ENCODE assay signal across 15 mouse cellular contexts in genomic region chr17:34804871-34805562, GRCm38 (mm10). TPM values are rescaled to one million over a fixed set of nuclear protein-coding genes. Genes with fewer than 3 reads are reported as not detected.
A peak's percentile ranks its signal among the peaks of the same experiment; 100 is the strongest.
DNase-seq lines count a peak whose midpoint lies in the region; ATAC-seq and TF ChIP-seq lines count a peak whose summit lies in the region.
"Had no signal": no experiment of that assay in that cellular context is flagged by ENCODE, and none has a peak within 500 bp of the region (broad histone marks: within the 10 kb centered on the region; RNA-seq: fewer than 3 reads in every experiment).

No protein-coding gene starts in this region.

- H3K36me3 ChIP-seq in intestine, postnatal 0 days (ENCODE audit: control insufficient read depth, insufficient read depth), result no peaks in the 10 kb centered on the region
- no peaks in the 10 kb centered on the region for H3K36me3 ChIP-seq in intestine, embryonic 16.5 days (ENCODE audit: control insufficient read depth, insufficient read depth, low read length)
- no peaks in the 10 kb centered on the region for H3K36me3 ChIP-seq in E14TG2a.4 (ENCODE audit: insufficient read depth, low read length)
- H3K36me3 ChIP-seq in hindbrain, embryonic 14.5 days (replicated peaks; ENCODE audit: control insufficient read depth, insufficient read depth), result no peaks in the 10 kb centered on the region
- H3K36me3 ChIP-seq: embryonic facial prominence, embryonic 13.5 days; kidney, embryonic 15.5 days had no signal

- TF ChIP-seq CTCF in intestine, postnatal 0 days (IDR thresholded peaks at IDR 0.05; ENCODE audit: low read depth), result peak; percentile 57
- peak; percentile 63 for TF ChIP-seq CTCF in E14TG2a.4 (conservative IDR thresholded peaks at IDR 0.05; ENCODE audit: low read length)
- peak; percentile 23; the same call in 1 of the 2 replicates for TF ChIP-seq CTCF in cortical plate, adult 2 months (IDR thresholded peaks at IDR 0.05; ENCODE audit: extremely low read depth, insufficient read depth, low read length)

- ATAC-seq in intestine, postnatal 0 days, result no peak
- ATAC-seq in intestine, embryonic 16.5 days, result no peak
- no peak for ATAC-seq in hindbrain, embryonic 14.5 days (ENCODE audit: low FRiP score)

- no peak overlapping the region for H3K4me2 ChIP-seq in intestine, postnatal 0 days (replicated peaks; ENCODE audit: low read depth)
- H3K4me2 ChIP-seq in intestine, embryonic 16.5 days (ENCODE audit: low read depth, low read length), result no peak overlapping the region
- no peak overlapping the region for H3K4me2 ChIP-seq in hindbrain, embryonic 14.5 days (replicated peaks)
- H3K4me2 ChIP-seq: embryonic facial prominence, embryonic 13.5 days; kidney, embryonic 15.5 days had no signal

- no peaks in the 10 kb centered on the region for H3K27me3 ChIP-seq in intestine, postnatal 0 days (replicated peaks; ENCODE audit: control insufficient read depth, insufficient read depth, low read length)
- H3K27me3 ChIP-seq in intestine, embryonic 16.5 days (replicated peaks; ENCODE audit: control insufficient read depth, insufficient read depth, low read length), result no peaks in the 10 kb centered on the region
- peaks cover 12% of the 10 kb centered on the region; the same call in 1 of the 2 replicates for H3K27me3 ChIP-seq in E14TG2a.4 (ENCODE audit: insufficient read depth, low read length)
- H3K27me3 ChIP-seq in hindbrain, embryonic 14.5 days (ENCODE audit: control insufficient read depth, insufficient read depth, low read length), result no peaks in the 10 kb centered on the region
- H3K27me3 ChIP-seq: embryonic facial prominence, embryonic 13.5 days; kidney, embryonic 15.5 days had no signal

- TF ChIP-seq POLR2A in cortical plate, adult 2 months (IDR thresholded peaks at IDR 0.05; ENCODE audit: extremely low read depth, insufficient read depth, low read length), result no peak

- no peaks in the 10 kb centered on the region for H3K9me3 ChIP-seq in intestine, postnatal 0 days (ENCODE audit: control insufficient read depth)
- 0 out of 2 replicates have a peak, but pooled peaks cover 3% of the 10 kb centered on the region for H3K9me3 ChIP-seq in intestine, embryonic 16.5 days (ENCODE audit: control insufficient read depth, low read length)
- H3K9me3 ChIP-seq in E14TG2a.4 (ENCODE audit: low read length), result peaks cover 7% of the 10 kb centered on the region
- 0 out of 2 replicates have a peak, but pooled peaks cover 5% of the 10 kb centered on the region for H3K9me3 ChIP-seq in hindbrain, embryonic 14.5 days (ENCODE audit: control insufficient read depth, low read length)

- 75% methylated on average over 6 of the region's 6 CpGs for WGBS in intestine, postnatal 0 days
- WGBS in intestine, embryonic 16.5 days, result 72% methylated on average over 6 of the region's 6 CpGs
- WGBS in hindbrain, embryonic 14.5 days, result 83% methylated on average over 6 of the region's 6 CpGs

- no peak overlapping the region for H3K4me3 ChIP-seq in intestine, postnatal 0 days (ENCODE audit: low read depth, low read length)
- H3K4me3 ChIP-seq in intestine, embryonic 16.5 days (ENCODE audit: low read length), result no peak overlapping the region
- H3K4me3 ChIP-seq in E14TG2a.4 (replicated peaks; ENCODE audit: low read length), result no peak overlapping the region
- no peak overlapping the region for H3K4me3 ChIP-seq in cortical plate, adult 2 months (ENCODE audit: insufficient read depth, low read length)
- H3K4me3 ChIP-seq in hindbrain, embryonic 14.5 days (replicated peaks; ENCODE audit: low read length), result no peak overlapping the region
- H3K4me3 ChIP-seq: embryonic facial prominence, embryonic 13.5 days; kidney, embryonic 15.5 days had no signal

- peak; percentile 24 for DNase-seq in 416B (ENCODE audit: low read depth)
- no peak for DNase-seq in layer of hippocampus, adult 11-12 months (ENCODE audit: low spot score)
- DNase-seq in right cerebral cortex, postnatal 36 days (ENCODE audit: low spot score in 2 of 2), result no peak
- DNase-seq in hindbrain, embryonic 14.5 days (ENCODE audit: low spot score), result no peak
- DNase-seq: cerebellum, adult 18-20 months; thymus, postnatal 36 days had no signal

- no peak overlapping the region for H3K9ac ChIP-seq in intestine, postnatal 0 days (ENCODE audit: low read depth, low read length)
- H3K9ac ChIP-seq in intestine, embryonic 16.5 days (ENCODE audit: low read depth, low read length), result no peak overlapping the region
- no peak overlapping the region for H3K9ac ChIP-seq in hindbrain, embryonic 14.5 days
- H3K9ac ChIP-seq: embryonic facial prominence, embryonic 13.5 days; kidney, embryonic 15.5 days had no signal

- no peaks in the 10 kb centered on the region for H3K4me1 ChIP-seq in intestine, postnatal 0 days (replicated peaks; ENCODE audit: control insufficient read depth, insufficient read depth, low read length)
- no peaks in the 10 kb centered on the region for H3K4me1 ChIP-seq in intestine, embryonic 16.5 days (ENCODE audit: control insufficient read depth, insufficient read depth, low read length)
- H3K4me1 ChIP-seq in E14TG2a.4 (replicated peaks; ENCODE audit: low read depth, low read length), result no peaks in the 10 kb centered on the region
- no peaks in the 10 kb centered on the region for H3K4me1 ChIP-seq in cortical plate, adult 2 months (ENCODE audit: control insufficient read depth, insufficient read depth, low read length)
- H3K4me1 ChIP-seq in hindbrain, embryonic 14.5 days (replicated peaks; ENCODE audit: control insufficient read depth, insufficient read depth, low read length), result no peaks in the 10 kb centered on the region
- H3K4me1 ChIP-seq: embryonic facial prominence, embryonic 13.5 days; kidney, embryonic 15.5 days had no signal

- H3K27ac ChIP-seq in intestine, postnatal 0 days (ENCODE audit: low read depth, low read length), result no peak overlapping the region
- H3K27ac ChIP-seq in intestine, embryonic 16.5 days (ENCODE audit: low read length), result no peak overlapping the region
- H3K27ac ChIP-seq in cortical plate, adult 2 months (ENCODE audit: insufficient read depth, low read length), result no peak overlapping the region
- H3K27ac ChIP-seq in hindbrain, embryonic 14.5 days, result no peak overlapping the region
- H3K27ac ChIP-seq: embryonic facial prominence, embryonic 13.5 days; kidney, embryonic 15.5 days; macrophage had no signal

RNA-seq across cellular contexts. Expression of gene Cyp21a1, which starts 0.7 kb away (rescaled TPM):
- polyA plus RNA-seq in intestine, postnatal 0 days (2015; fragmentation: Nextera tagmentation; extraction: Ambion mirVana), result 0.18 and 0.25 TPM in 2 replicates
- polyA plus RNA-seq in intestine, embryonic 16.5 days (2015; fragmentation: Nextera tagmentation; extraction: Ambion mirVana), result 0.06 and 15.4 TPM in 2 replicates
- not detected in 2 replicates for polyA plus RNA-seq in cortical plate, adult 2 months (2012; rRNA removed)
- polyA plus RNA-seq in hindbrain, embryonic 14.5 days (2014; fragmentation: Nextera tagmentation; extraction: Ambion mirVana), result not detected in 2 replicates
- polyA plus RNA-seq: embryonic facial prominence, embryonic 13.5 days; heart, postnatal 0 days; limb, embryonic 11.5 days; macrophage had no signal

RNA-seq across cellular contexts. Expression of gene Stk19, which starts 31.7 kb away (rescaled TPM):
- 29.1 and 34.0 TPM in 2 replicates for polyA plus RNA-seq in intestine, postnatal 0 days (2015; fragmentation: Nextera tagmentation; extraction: Ambion mirVana)
- polyA plus RNA-seq in intestine, embryonic 16.5 days (2015; fragmentation: Nextera tagmentation; extraction: Ambion mirVana), result 24.0 and 26.5 TPM in 2 replicates
- polyA plus RNA-seq in cortical plate, adult 2 months (2012; rRNA removed), result 80.0 and 80.7 TPM in 2 replicates
- polyA plus RNA-seq in hindbrain, embryonic 14.5 days (2014; fragmentation: Nextera tagmentation; extraction: Ambion mirVana), result 25.9 and 28.8 TPM in 2 replicates

RNA-seq across cellular contexts. Expression of gene Dxo, which starts 31.8 kb away (rescaled TPM):
- 42.5 and 44.2 TPM in 2 replicates for polyA plus RNA-seq in intestine, postnatal 0 days (2015; fragmentation: Nextera tagmentation; extraction: Ambion mirVana)
- polyA plus RNA-seq in intestine, embryonic 16.5 days (2015; fragmentation: Nextera tagmentation; extraction: Ambion mirVana), result 53.6 and 59.0 TPM in 2 replicates
- 53.1 and 55.5 TPM in 2 replicates for polyA plus RNA-seq in cortical plate, adult 2 months (2012; rRNA removed)
- 54.4 and 61.9 TPM in 2 replicates for polyA plus RNA-seq in hindbrain, embryonic 14.5 days (2014; fragmentation: Nextera tagmentation; extraction: Ambion mirVana)

RNA-seq across cellular contexts. Expression of gene Skiv2l, which starts 45.0 kb away (rescaled TPM):
- 18.3 and 20.8 TPM in 2 replicates for polyA plus RNA-seq in intestine, postnatal 0 days (2015; fragmentation: Nextera tagmentation; extraction: Ambion mirVana)
- 39.2 and 44.9 TPM in 2 replicates for polyA plus RNA-seq in intestine, embryonic 16.5 days (2015; fragmentation: Nextera tagmentation; extraction: Ambion mirVana)
- 74.0 and 81.2 TPM in 2 replicates for polyA plus RNA-seq in cortical plate, adult 2 months (2012; rRNA removed)
- polyA plus RNA-seq in hindbrain, embryonic 14.5 days (2014; fragmentation: Nextera tagmentation; extraction: Ambion mirVana), result 49.6 and 51.2 TPM in 2 replicates

RNA-seq across cellular contexts. Expression of gene Nelfe, which starts 45.2 kb away (rescaled TPM):
- polyA plus RNA-seq in intestine, postnatal 0 days (2015; fragmentation: Nextera tagmentation; extraction: Ambion mirVana), result 55.7 and 57.8 TPM in 2 replicates
- 104 TPM in 2 replicates for polyA plus RNA-seq in intestine, embryonic 16.5 days (2015; fragmentation: Nextera tagmentation; extraction: Ambion mirVana)
- 56.3 and 65.8 TPM in 2 replicates for polyA plus RNA-seq in cortical plate, adult 2 months (2012; rRNA removed)
- polyA plus RNA-seq in hindbrain, embryonic 14.5 days (2014; fragmentation: Nextera tagmentation; extraction: Ambion mirVana), result 73.7 and 74.0 TPM in 2 replicates
